Mouse (Mus musculus) embryonic facial prominence, embryonic 11.5 days (tissue): ENCODE measurements around the gene Cyp4x1. TPM values are rescaled to one million over a fixed set of nuclear protein-coding genes. Genes with fewer than 3 reads are reported as not detected.

Experiments used
- ATAC-seq: fragments of 200-750 bp; cut with Nextera tagmentation; replicated peaks from 2 replicates; pipeline ENCODE4 v1.8.0; 2017; ENCODE audit warnings: low read depth; ENCODE audit not compliant: insufficient number of reproducible peaks, low FRiP score, low TSS enrichment
- DNase-seq: peaks from one replicate; pipeline ENCODE4 v3.0.0-alpha.2; 2015; ENCODE audit warnings: low spot score
- H3K27ac ChIP-seq: fragments of 300-500 bp; sonication (generic); replicated peaks from 2 replicates; pipeline ENCODE4 v1.5.1; 2014; ENCODE audit warnings: mild to moderate bottlenecking, low read depth, low read length, control low read depth
- H3K27me3 ChIP-seq: fragments of 300-500 bp; sonication (generic); 2 replicates; pipeline ENCODE4 v1.6.1; 2014; ENCODE audit warnings: mild to moderate bottlenecking, low read length, moderate library complexity, mixed read lengths; ENCODE audit not compliant: control insufficient read depth, insufficient read depth
- H3K36me3 ChIP-seq: fragments of 300-500 bp; sonication (generic); replicated peaks from 2 replicates; pipeline ENCODE4 v1.6.1; 2014; ENCODE audit warnings: low read depth, mild to moderate bottlenecking, low read length, moderate library complexity, mixed read lengths; ENCODE audit not compliant: control insufficient read depth, insufficient read depth
- H3K4me1 ChIP-seq: fragments of 300-500 bp; sonication (generic); 2 replicates; pipeline ENCODE4 v1.6.1; 2014; ENCODE audit warnings: low read length, mixed read lengths; ENCODE audit not compliant: control insufficient read depth, insufficient read depth
- H3K4me2 ChIP-seq: fragments of 300-500 bp; sonication (generic); 2 replicates; pipeline ENCODE4 v1.6.1; 2014; ENCODE audit warnings: low read depth, mild to moderate bottlenecking, control low read depth, low read length, moderate library complexity
- H3K4me3 ChIP-seq: fragments of 300-500 bp; sonication (generic); 2 replicates; pipeline ENCODE4 v1.5.1; 2014; ENCODE audit warnings: low read depth, low read length, control low read depth
- H3K9ac ChIP-seq: fragments of 300-500 bp; sonication (generic); replicated peaks from 2 replicates; pipeline ENCODE4 v1.6.1; 2014; ENCODE audit warnings: mild to moderate bottlenecking, control low read depth, low read length
- H3K9me3 ChIP-seq: fragments of 300-500 bp; sonication (generic); replicated peaks from 2 replicates; pipeline ENCODE4 v1.6.1; 2016; ENCODE audit warnings: mild to moderate bottlenecking, low read length, inconsistent platforms, mixed read lengths; ENCODE audit not compliant: control insufficient read depth
- WGBS: fragments of 180-500 bp; shearing (Covaris S2); extraction: QIAGEN DNeasy Blood & Tissue Kit; methylation state at CpG from one replicate; pipeline ENCODE4 v1.1.7; 2014; 5-methylcytosine and 5-hydroxymethylcytosine counted together
- polyA plus RNA-seq: library from polyadenylated mRNA; unstranded; fragments of >200 nt; fragmentation: Nextera tagmentation; extraction: Ambion mirVana; gene quantifications from 2 replicates; pipeline ENCODE4 v1.2.1, GENCODE M21; 2014

Gene Cyp4x1
- polyA plus RNA-seq, 1 experiment from 2014 or later = 0.50 TPM

DNA sequence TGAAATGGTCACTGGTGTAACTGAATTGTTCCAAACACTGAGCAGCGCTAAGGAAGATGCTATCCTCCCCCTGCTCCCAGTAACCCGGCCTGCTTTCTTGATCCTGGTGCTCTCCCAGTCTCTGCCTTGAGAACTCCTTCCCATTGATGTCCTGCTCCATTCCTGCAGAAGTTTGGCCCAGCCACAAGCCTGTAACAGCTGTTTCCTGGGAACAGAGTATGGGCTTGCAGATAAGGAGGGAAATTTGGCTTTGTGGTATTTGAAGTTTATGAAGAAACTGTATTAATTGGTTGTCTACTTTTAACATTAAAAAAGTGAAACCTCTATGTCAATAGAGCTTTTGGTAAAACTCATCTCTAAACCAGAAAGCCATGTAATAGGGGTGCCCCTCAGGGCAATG is 10.6 kb downstream of the Cyp4x1 start:
- Histone ChIP-seq H3K4me2 (no peak overlapping the region), H3K9ac (no peak overlapping the region), H3K27me3 (no peaks in the 10 kb centered on the region), H3K36me3 (no peaks in the 10 kb centered on the region), H3K9me3 (no peaks in the 10 kb centered on the region), H3K4me1 (no peaks in the 10 kb centered on the region), H3K27ac (no peak overlapping the region), H3K4me3 (no peak overlapping the region)
- DNase-seq = no peak
- no peak for ATAC-seq
- WGBS = 60% methylated on average over 2 of the region's 2 CpGs

DNA sequence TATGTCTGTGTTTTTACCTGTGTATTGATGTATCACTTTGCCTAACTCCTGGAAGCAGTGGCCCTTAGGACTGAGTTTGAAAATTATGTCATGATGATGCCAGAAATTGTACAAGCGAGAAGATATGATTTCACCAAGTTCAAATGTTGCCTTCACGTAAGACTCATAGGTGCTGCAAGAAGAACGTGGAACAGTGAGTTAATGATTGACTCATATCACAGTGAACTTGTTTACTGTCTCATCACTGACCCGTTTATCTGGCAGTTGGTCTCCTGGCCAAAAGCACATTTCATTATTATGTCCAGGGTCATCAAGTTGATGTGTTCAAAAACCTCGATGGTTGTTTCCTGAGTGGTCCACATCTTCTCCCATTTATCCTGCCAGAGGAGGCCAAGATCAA is 12.5 kb downstream of the Cyp4x1 start:
- 88% methylated on average over 5 of the region's 5 CpGs for WGBS
- Histone ChIP-seq H3K27ac (no peak overlapping the region), H3K36me3 (no peaks in the 10 kb centered on the region), H3K9me3 (no peaks in the 10 kb centered on the region), H3K4me2 (no peak overlapping the region), H3K4me3 (no peak overlapping the region), H3K4me1 (no peaks in the 10 kb centered on the region), H3K27me3 (no peaks in the 10 kb centered on the region), H3K9ac (no peak overlapping the region)
- DNase-seq (no peak), ATAC-seq (no peak)

DNA sequence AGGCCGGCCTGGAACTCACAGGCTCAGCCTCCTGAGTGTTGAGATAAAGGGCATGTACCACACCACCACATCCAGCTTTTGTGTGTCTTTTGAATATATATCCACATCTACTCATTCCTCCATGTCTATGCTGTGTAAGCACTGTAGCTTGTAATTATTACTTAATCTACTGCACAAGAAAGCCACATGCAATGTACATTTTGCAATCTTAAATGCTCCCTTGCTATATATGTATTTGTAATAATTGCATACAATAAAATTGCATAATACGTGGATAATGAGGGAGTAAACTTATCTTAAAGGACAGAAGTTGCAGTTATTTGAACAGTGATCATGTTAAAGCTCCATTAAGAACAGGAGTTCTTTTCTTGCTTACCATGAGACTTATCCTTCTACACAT is 12.9 kb downstream of the Cyp4x1 start:
- Histone ChIP-seq H3K9me3 (no peaks in the 10 kb centered on the region), H3K27ac (no peak overlapping the region), H3K9ac (no peak overlapping the region), H3K4me2 (no peak overlapping the region), H3K36me3 (no peaks in the 10 kb centered on the region), H3K4me1 (no peaks in the 10 kb centered on the region), H3K4me3 (no peak overlapping the region), H3K27me3 (no peaks in the 10 kb centered on the region)
- WGBS = 79% methylated on average over 2 of the region's 2 CpGs
- ATAC-seq (no peak), DNase-seq (no peak)

DNA sequence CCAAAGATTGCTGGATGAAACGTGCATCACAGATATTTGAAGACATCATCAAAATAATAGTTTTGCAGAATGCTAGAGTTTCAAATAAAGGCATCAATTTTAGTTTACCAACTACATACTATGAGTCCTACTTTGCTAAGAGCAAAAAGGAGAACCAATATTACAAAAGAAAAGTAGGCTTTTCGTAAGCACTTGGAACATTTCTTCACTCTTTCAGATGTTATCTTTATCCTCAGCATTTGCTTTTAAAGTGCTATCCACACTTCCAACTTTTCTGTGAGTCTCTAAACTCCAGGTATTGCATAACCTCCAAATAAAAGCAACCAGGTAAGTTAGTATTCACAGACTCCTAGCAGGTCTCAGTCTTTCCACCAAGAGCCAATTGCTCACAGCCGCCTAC is 14.4 kb downstream of the Cyp4x1 start:
- H3K4me1 ChIP-seq = no peaks in the 10 kb centered on the region
- H3K4me3 ChIP-seq = no peak overlapping the region
- no peak overlapping the region for H3K9ac ChIP-seq
- 82% methylated on average over 3 of the region's 3 CpGs for WGBS
- no peaks in the 10 kb centered on the region for H3K9me3 ChIP-seq
- H3K4me2 ChIP-seq = no peak overlapping the region
- H3K27ac ChIP-seq = no peak overlapping the region
- ATAC-seq (no peak), DNase-seq (no peak)
- no peaks in the 10 kb centered on the region for H3K27me3 ChIP-seq
- H3K36me3 ChIP-seq = no peaks in the 10 kb centered on the region

DNA sequence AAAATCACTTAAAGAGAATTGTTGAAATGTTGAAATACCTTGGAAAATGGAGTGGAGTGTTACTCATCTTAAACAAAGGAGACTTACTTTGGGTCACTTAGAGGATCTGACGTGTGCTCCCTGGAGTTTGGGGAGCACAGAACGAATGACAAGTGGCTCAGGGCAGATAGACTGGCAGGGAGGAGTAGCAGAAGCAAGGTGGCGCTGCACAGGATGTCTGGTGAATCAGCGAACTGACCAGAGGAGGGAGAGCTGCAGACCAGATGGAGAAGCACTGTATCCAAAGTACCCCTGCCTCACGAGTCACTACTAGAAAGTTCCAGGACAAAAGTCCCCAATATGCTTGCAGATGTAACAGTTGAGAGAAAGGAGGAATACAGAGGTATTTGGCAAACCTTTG is 20.8 kb downstream of the Cyp4x1 start:
- Histone ChIP-seq H3K27ac (no peak overlapping the region), H3K27me3 (no peaks in the 10 kb centered on the region), H3K4me1 (no peaks in the 10 kb centered on the region), H3K9me3 (no peaks in the 10 kb centered on the region), H3K4me2 (no peak overlapping the region), H3K9ac (no peak overlapping the region), H3K4me3 (no peak overlapping the region), H3K36me3 (no peaks in the 10 kb centered on the region)
- DNase-seq (no peak), ATAC-seq (no peak)
- WGBS = 22% methylated on average over 5 of the region's 5 CpGs

DNA sequence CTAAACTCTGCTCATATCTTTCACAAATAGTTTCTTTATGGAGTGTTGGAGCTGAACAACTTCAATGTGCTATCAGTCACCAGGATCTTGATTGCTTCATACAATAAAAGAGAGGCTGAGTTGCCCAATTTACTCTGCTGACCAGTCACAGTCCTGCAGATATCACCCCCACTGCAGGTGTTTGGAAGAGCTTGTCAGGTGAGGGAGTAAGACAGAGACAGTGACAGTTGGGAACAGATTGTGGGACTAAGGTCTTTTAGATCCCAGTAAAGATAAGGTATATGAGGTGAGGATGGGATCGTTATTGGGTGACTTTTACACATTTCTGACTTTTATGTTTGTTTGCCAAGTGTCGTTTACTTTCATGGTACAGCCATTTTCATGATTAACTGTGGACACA is 22.9 kb downstream of the Cyp4x1 start:
- no peaks in the 10 kb centered on the region for H3K9me3 ChIP-seq
- no peaks in the 10 kb centered on the region for H3K36me3 ChIP-seq
- ATAC-seq (no peak), DNase-seq (no peak)
- H3K4me1 ChIP-seq = no peaks in the 10 kb centered on the region
- no peak overlapping the region for H3K4me3 ChIP-seq
- 82% methylated on average over 2 of the region's 2 CpGs for WGBS
- H3K4me2 ChIP-seq = no peak overlapping the region
- no peaks in the 10 kb centered on the region for H3K27me3 ChIP-seq
- no peak overlapping the region for H3K9ac ChIP-seq
- H3K27ac ChIP-seq = no peak overlapping the region

DNA sequence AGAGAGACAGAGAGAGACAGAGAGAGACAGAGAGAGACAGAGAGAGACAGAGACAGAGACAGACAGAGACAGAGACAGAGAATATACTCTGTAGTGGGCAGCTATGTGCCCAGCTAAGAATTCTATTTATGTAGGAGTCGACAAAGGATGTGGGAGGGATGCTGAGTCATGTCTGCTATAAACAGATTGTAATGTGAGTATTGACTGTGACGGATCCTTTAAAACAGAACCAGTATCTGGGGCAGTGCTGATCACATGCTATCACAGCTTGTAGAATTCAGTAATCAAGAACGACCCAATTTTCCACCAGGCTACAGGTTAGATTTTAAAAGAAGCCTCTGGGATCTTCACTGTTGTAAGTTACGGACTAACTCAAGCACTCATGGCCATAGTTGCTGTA is 30.6 kb downstream of the Cyp4x1 start:
- 66% methylated on average over 4 of the region's 4 CpGs for WGBS

DNA sequence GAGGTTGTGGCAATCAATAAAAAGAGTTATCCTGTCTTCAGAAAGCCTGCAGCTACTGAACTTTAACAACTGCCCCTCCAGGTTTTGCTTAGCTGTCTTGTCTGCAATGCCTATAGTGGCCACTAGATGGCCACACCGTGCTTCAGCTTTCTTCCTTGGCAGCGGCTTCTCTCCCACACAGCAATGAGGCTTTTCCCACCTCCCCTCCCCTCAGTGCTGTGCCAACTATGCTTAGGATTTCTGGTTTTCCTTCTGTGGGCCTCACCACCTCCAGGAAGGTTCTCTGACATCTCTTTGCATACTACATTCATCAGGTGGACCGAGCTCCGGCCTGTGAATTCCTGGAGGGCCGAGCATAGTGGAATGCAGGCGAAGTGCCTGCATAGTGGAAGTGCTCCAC is 32.4 kb downstream of the Cyp4x1 start:
- H3K4me1 ChIP-seq = no peaks in the 10 kb centered on the region
- ATAC-seq = 0 out of 2 replicates have a peak, but pooled peaks have one; percentile 46
- H3K27ac ChIP-seq = no peak overlapping the region
- no peaks in the 10 kb centered on the region for H3K36me3 ChIP-seq
- 43% methylated on average over 6 of the region's 6 CpGs for WGBS
- H3K9me3 ChIP-seq = no peaks in the 10 kb centered on the region
- no peak overlapping the region for H3K4me3 ChIP-seq
- H3K9ac ChIP-seq = no peak overlapping the region
- peak; percentile 81 for DNase-seq
- no peak overlapping the region for H3K4me2 ChIP-seq
- H3K27me3 ChIP-seq = peaks cover 4% of the 10 kb centered on the region

More for the DNA sequence above, 30.6 kb downstream of the Cyp4x1 start:
- Histone ChIP-seq H3K9ac (no peak overlapping the region), H3K27me3 (no peaks in the 10 kb centered on the region), H3K4me3 (no peak overlapping the region), H3K27ac (no peak overlapping the region), H3K36me3 (no peaks in the 10 kb centered on the region), H3K4me2 (no peak overlapping the region), H3K9me3 (no peaks in the 10 kb centered on the region), H3K4me1 (no peaks in the 10 kb centered on the region)
- no peak for ATAC-seq
- no peak for DNase-seq
